In the genomic region with DNA sequence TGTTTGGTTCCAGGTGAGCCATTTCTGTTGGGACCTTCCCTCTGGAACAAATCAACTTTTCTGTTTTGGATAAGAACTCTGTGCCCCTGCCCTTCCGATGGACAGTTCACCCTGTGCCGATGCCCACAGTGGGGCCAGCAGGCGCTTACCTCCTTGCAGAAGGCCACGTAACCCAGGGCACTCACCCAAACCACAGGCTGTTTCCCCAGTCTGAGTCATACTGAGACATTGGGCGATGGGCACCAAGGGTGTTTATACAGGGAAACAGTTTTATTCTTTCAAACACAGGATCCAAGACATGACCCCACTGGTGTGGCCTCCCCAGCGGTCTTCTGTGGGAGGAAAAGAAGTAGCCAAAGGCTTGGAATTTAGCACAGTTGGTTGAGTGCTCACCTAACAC, we compare ENCODE assay signal across 20 mouse cellular contexts.
DNase-seq lines count a peak whose midpoint lies in the region.
"Had no signal": no experiment of that assay in that cellular context is flagged by ENCODE, and none has a peak within 500 bp of the region (broad histone marks: within the 10 kb centered on the region; RNA-seq: fewer than 3 reads in every experiment).

No protein-coding gene starts in this region.

- peak; percentile 60 for DNase-seq in 3134 (ENCODE audit: extremely low read depth, insufficient read length, low spot score)
- peak; percentile 60 for DNase-seq in 416B (ENCODE audit: low read depth)
- DNase-seq in NIH3T3 (ENCODE audit: low read depth): peak; percentile 9
- no peak for DNase-seq in cerebellum, adult 9-11 months
- DNase-seq in MN1 (ENCODE audit: low spot score): no peak
- no peak for DNase-seq in ovary, postnatal 14 days (ENCODE audit: low spot score)
- DNase-seq: adrenal gland, adult 2 months; adrenal gland, adult 8-10 months; adrenal gland, postnatal 10 days; adrenal gland, postnatal 14 days; adrenal gland, postnatal 25 days; adrenal gland, postnatal 36 days; B cell, adult 2 months; cerebellum, adult 11 months; cerebellum, adult 11-12 months; cerebellum, adult 18-20 months; cerebellum, adult 2 months; cerebellum, adult 8-10 months; cerebellum, adult 9-10 months; cerebellum, postnatal 10 days had no signal

Comparison
In these comparisons a context has a peak if more than half of its experiments do, and no peak if none do; other contexts are left out.
1. DNase-seq: peak in 3134 (single experiment), 416B (single experiment) and NIH3T3 (single experiment); none in cerebellum, adult 9-11 months (single experiment), MN1 (single experiment) and ovary, postnatal 14 days (single experiment).